Mouse (Mus musculus) midbrain, embryonic 10.5 days (tissue): ENCODE measurements around the gene Rac2. TPM values are rescaled to one million over a fixed set of nuclear protein-coding genes. Genes with fewer than 3 reads are reported as not detected.

Experiments used
- DNase-seq: peaks from one replicate; pipeline ENCODE4 v3.0.0-alpha.2; 2017; ENCODE audit warnings: low spot score
- H3K27ac ChIP-seq: fragments of 300-500 bp; sonication (generic); replicated peaks from 2 replicates; pipeline ENCODE4 v1.5.1; 2016; ENCODE audit warnings: mild to moderate bottlenecking
- H3K27me3 ChIP-seq: fragments of 300-500 bp; sonication (generic); 2 replicates; pipeline ENCODE4 v1.6.1; 2016; ENCODE audit warnings: low read depth, mild to moderate bottlenecking; ENCODE audit not compliant: poor library complexity, severe bottlenecking
- H3K36me3 ChIP-seq: fragments of 300-500 bp; sonication (generic); 2 replicates; pipeline ENCODE4 v1.6.1; 2016; ENCODE audit warnings: mild to moderate bottlenecking, moderate library complexity
- H3K4me1 ChIP-seq: fragments of 300-500 bp; sonication (generic); 2 replicates; pipeline ENCODE4 v1.6.1; 2016
- H3K4me3 ChIP-seq: fragments of 300-500 bp; sonication (generic); 2 replicates; pipeline ENCODE4 v1.5.1; 2016; ENCODE audit warnings: mild to moderate bottlenecking, moderate library complexity
- H3K9me3 ChIP-seq: fragments of 300-500 bp; sonication (generic); replicated peaks from 2 replicates; pipeline ENCODE4 v1.6.1; 2016; ENCODE audit warnings: mild to moderate bottlenecking
- WGBS: fragments of 180-500 bp; shearing (Covaris S2); methylation state at CpG from one replicate; pipeline ENCODE4 v1.1.7; 2016; 5-methylcytosine and 5-hydroxymethylcytosine counted together
- polyA plus RNA-seq: library from polyadenylated mRNA; unstranded; fragments of >200 nt; fragmentation: Nextera tagmentation; extraction: Ambion mirVana; gene quantifications from 2 replicates; pipeline ENCODE4 v1.2.1, GENCODE M21; 2016

The Rac2 gene
- polyA plus RNA-seq, result 9.1 and 9.5 TPM in 2 replicates

GRCm38 (mm10) chr15:78572658-78573397 lies at the start of gene Rac2:
Rac2 (minus strand) TSS chr15:78572783.
- H3K27ac ChIP-seq, result peak within 1 kb of the TSS; percentile 7
- H3K27me3 ChIP-seq, result no peaks in the 10 kb centered on the region
- no peak for DNase-seq
- H3K4me3 ChIP-seq, result no peak within 1 kb of the TSS
- 87% methylated on average over 8 of the region's 8 CpGs for WGBS
- no peaks in the 10 kb centered on the region for H3K36me3 ChIP-seq
- H3K9me3 ChIP-seq, result no peaks in the 10 kb centered on the region
- no peaks in the 10 kb centered on the region for H3K4me1 ChIP-seq

- Histone ChIP-seq H3K27ac (no peak overlapping the region), H3K4me3 (no peak overlapping the region), H3K27me3 (peaks cover 19% of the 10 kb centered on the region; the same call in 1 of the 2 replicates), H3K36me3 (no peaks in the 10 kb centered on the region), H3K4me1 (no peaks in the 10 kb centered on the region), H3K9me3 (no peaks in the 10 kb centered on the region)
- WGBS, result 88% methylated on average over 2 of the region's 2 CpGs
- no peak for DNase-seq
Measured at GRCm38 (mm10) chr15:78616973-78617372, 44.4 kb upstream of the Rac2 start.

- WGBS, result 91% methylated on average over 7 of the region's 7 CpGs
Measured at GRCm38 (mm10) chr15:78614536-78614935, 42.0 kb upstream of the Rac2 start.

GRCm38 (mm10) chr15:78610705-78611462 lies 38.3 kb upstream of the Rac2 start:
- Histone ChIP-seq H3K27ac (peak overlapping the region; percentile 53), H3K4me3 (no peak overlapping the region), H3K36me3 (no peaks in the 10 kb centered on the region), H3K4me1 (peaks cover 18% of the 10 kb centered on the region), H3K27me3 (0 out of 2 replicates have a peak, but pooled peaks cover 4% of the 10 kb centered on the region), H3K9me3 (no peaks in the 10 kb centered on the region)
- DNase-seq, result no peak
- 44% methylated on average over 12 of the region's 12 CpGs for WGBS

More at GRCm38 (mm10) chr15:78614536-78614935, 42.0 kb upstream of the Rac2 start:
- Histone ChIP-seq H3K9me3 (no peaks in the 10 kb centered on the region), H3K36me3 (no peaks in the 10 kb centered on the region), H3K4me1 (peaks cover 14% of the 10 kb centered on the region), H3K27me3 (0 out of 2 replicates have a peak, but pooled peaks cover 1% of the 10 kb centered on the region), H3K27ac (no peak overlapping the region), H3K4me3 (no peak overlapping the region)
- no peak for DNase-seq

- Histone ChIP-seq H3K4me3 (no peak overlapping the region), H3K27ac (no peak overlapping the region), H3K4me1 (peaks cover 23% of the 10 kb centered on the region), H3K27me3 (0 out of 2 replicates have a peak, but pooled peaks cover 4% of the 10 kb centered on the region), H3K36me3 (no peaks in the 10 kb centered on the region), H3K9me3 (0 out of 2 replicates have a peak, but pooled peaks cover 4% of the 10 kb centered on the region)
- WGBS, result 74% methylated on average over 4 of the region's 4 CpGs
- DNase-seq, result no peak
Measured at GRCm38 (mm10) chr15:78607463-78607862, 34.9 kb upstream of the Rac2 start.

GRCm38 (mm10) chr15:78606059-78606458 lies 33.5 kb upstream of the Rac2 start:
- no peak overlapping the region for H3K27ac ChIP-seq
- H3K27me3 ChIP-seq, result 0 out of 2 replicates have a peak, but pooled peaks cover 4% of the 10 kb centered on the region
- peaks cover 18% of the 10 kb centered on the region for H3K4me1 ChIP-seq
- DNase-seq, result no peak
- H3K36me3 ChIP-seq, result no peaks in the 10 kb centered on the region
- no peak overlapping the region for H3K4me3 ChIP-seq
- WGBS, result 87% methylated on average over 6 of the region's 6 CpGs
- peaks cover 10% of the 10 kb centered on the region; the same call in 1 of the 2 replicates for H3K9me3 ChIP-seq

GRCm38 (mm10) chr15:78605371-78605791 lies 32.8 kb upstream of the Rac2 start:
- Histone ChIP-seq H3K4me1 (peaks cover 12% of the 10 kb centered on the region), H3K9me3 (peaks cover 10% of the 10 kb centered on the region; the same call in 1 of the 2 replicates), H3K36me3 (no peaks in the 10 kb centered on the region), H3K27me3 (0 out of 2 replicates have a peak, but pooled peaks cover 4% of the 10 kb centered on the region), H3K27ac (no peak overlapping the region), H3K4me3 (no peak overlapping the region)
- no peak for DNase-seq
- 69% methylated on average over 3 of the region's 3 CpGs for WGBS

GRCm38 (mm10) chr15:78604255-78604654 lies 31.7 kb upstream of the Rac2 start:
- 76% methylated on average over 6 of the region's 6 CpGs for WGBS
- no peak overlapping the region for H3K27ac ChIP-seq
- no peak for DNase-seq
- no peaks in the 10 kb centered on the region for H3K36me3 ChIP-seq
- peaks cover 10% of the 10 kb centered on the region; the same call in 1 of the 2 replicates for H3K9me3 ChIP-seq
- 0 out of 2 replicates have a peak, but pooled peaks cover under 1% of the 10 kb centered on the region for H3K27me3 ChIP-seq
- no peak overlapping the region for H3K4me3 ChIP-seq
- peaks cover 9% of the 10 kb centered on the region; the same call in 1 of the 2 replicates for H3K4me1 ChIP-seq

- H3K4me1 ChIP-seq, result peaks cover 8% of the 10 kb centered on the region; the same call in 1 of the 2 replicates
- H3K27me3 ChIP-seq, result no peaks in the 10 kb centered on the region
- H3K4me3 ChIP-seq, result no peak overlapping the region
- H3K9me3 ChIP-seq, result peaks cover 10% of the 10 kb centered on the region; the same call in 1 of the 2 replicates
- DNase-seq, result no peak
- H3K27ac ChIP-seq, result no peak overlapping the region
- WGBS, result 82% methylated on average over 6 of the region's 6 CpGs
- H3K36me3 ChIP-seq, result no peaks in the 10 kb centered on the region
Measured at GRCm38 (mm10) chr15:78601180-78601579, 28.6 kb upstream of the Rac2 start.

- 86% methylated on average over 13 of the region's 13 CpGs for WGBS
- Histone ChIP-seq H3K4me3 (no peak overlapping the region), H3K36me3 (no peaks in the 10 kb centered on the region), H3K4me1 (no peaks in the 10 kb centered on the region), H3K27ac (no peak overlapping the region), H3K9me3 (peaks cover 10% of the 10 kb centered on the region; the same call in 1 of the 2 replicates), H3K27me3 (no peaks in the 10 kb centered on the region)
- DNase-seq, result no peak
Measured at GRCm38 (mm10) chr15:78599529-78600193, 27.1 kb upstream of the Rac2 start.

- 88% methylated on average over 6 of the region's 6 CpGs for WGBS
- no peak for DNase-seq
Measured at GRCm38 (mm10) chr15:78599124-78599523, 26.5 kb upstream of the Rac2 start.

GRCm38 (mm10) chr15:78597729-78598128 lies 25.1 kb upstream of the Rac2 start:
- Histone ChIP-seq H3K36me3 (no peaks in the 10 kb centered on the region), H3K9me3 (peaks cover 9% of the 10 kb centered on the region; the same call in 1 of the 2 replicates), H3K27me3 (no peaks in the 10 kb centered on the region), H3K4me1 (no peaks in the 10 kb centered on the region; the same call in 1 of the 2 replicates), H3K27ac (no peak overlapping the region), H3K4me3 (no peak overlapping the region)
- DNase-seq, result no peak
- WGBS, result 50% methylated on average over 4 of the region's 4 CpGs

More at GRCm38 (mm10) chr15:78599124-78599523, 26.5 kb upstream of the Rac2 start:
- Histone ChIP-seq H3K27me3 (no peaks in the 10 kb centered on the region), H3K27ac (no peak overlapping the region; the same call in 1 of the 2 replicates), H3K9me3 (peaks cover 10% of the 10 kb centered on the region; the same call in 1 of the 2 replicates), H3K4me3 (no peak overlapping the region), H3K4me1 (no peaks in the 10 kb centered on the region), H3K36me3 (no peaks in the 10 kb centered on the region)
